Mouse (Mus musculus): ENCODE data around the gene Fkbp11.

DNA sequence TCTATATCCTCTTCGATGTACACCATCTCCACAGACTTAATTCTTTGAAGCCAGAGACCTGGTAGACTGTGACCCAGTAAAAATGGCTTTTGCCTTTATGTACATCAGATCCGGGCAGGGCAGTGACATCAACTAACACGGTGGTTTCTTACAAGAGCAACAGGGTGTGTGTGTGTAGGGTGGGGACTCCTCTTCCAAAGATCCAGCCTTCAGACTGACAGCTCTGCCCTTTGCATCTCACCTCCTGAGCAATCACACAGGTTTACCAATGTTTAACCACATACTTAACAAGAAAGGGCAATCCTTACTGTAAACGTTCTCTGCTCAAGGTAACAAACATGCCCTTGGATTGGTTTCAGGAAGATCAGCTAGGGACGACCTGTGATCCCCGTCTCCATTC is 19.3 kb upstream of the Fkbp11 start:
- TF ChIP-seq MAFK (IDR thresholded peaks at IDR 0.05; ENCODE audit: insufficient read depth, low read depth, low read length) (no peak), ZNF384 (IDR thresholded peaks at IDR 0.05; ENCODE audit: low read depth, low read length) (no peak), ZC3H11A (IDR thresholded peaks at IDR 0.05; ENCODE audit: borderline replicate concordance, low read depth, low read length) (no peak), HCFC1 (IDR thresholded peaks at IDR 0.05; ENCODE audit: borderline replicate concordance, insufficient read depth, low read length) (no peak)

Data from ES-E14 (cell line).